Mouse (Mus musculus) C2C12 (cell line): Measurements from ENCODE around the gene Chd6. TPM values are rescaled to one million over a fixed set of nuclear protein-coding genes. Genes with fewer than 3 reads are reported as not detected.

Experiments
- H3K27me3 ChIP-seq: one replicate; pipeline ENCODE4 v1.6.1; 2011; ENCODE audit not compliant: control insufficient read depth, insufficient read depth, insufficient read length
- H3K36me3 ChIP-seq: one replicate; pipeline ENCODE4 v1.6.1; 2011; ENCODE audit not compliant: control insufficient read depth, insufficient read depth
- H3K4me3 ChIP-seq: one replicate; pipeline ENCODE4 v1.5.1; 2011; ENCODE audit warnings: mild to moderate bottlenecking, control low read depth; ENCODE audit not compliant: poor library complexity, insufficient read depth, severe bottlenecking
- H3K79me2 ChIP-seq: one replicate; pipeline ENCODE4 v1.6.1; 2011; ENCODE audit not compliant: control insufficient read depth, insufficient read depth
- H3K79me3 ChIP-seq: one replicate; pipeline ENCODE4 v1.6.1; 2011; ENCODE audit warnings: low read depth, control low read depth
- H3ac ChIP-seq: one replicate; pipeline ENCODE3; 2011; ENCODE audit warnings: low read depth; ENCODE audit not compliant: control insufficient read depth, insufficient read length
- CEBPB ChIP-seq: IDR thresholded peaks from one replicate; pipeline ENCODE4 v1.6.1; 2011; ENCODE audit warnings: low read depth, mild to moderate bottlenecking, control low read depth, moderate library complexity
- CTCF ChIP-seq: IDR thresholded peaks from one replicate; pipeline ENCODE4 v1.5.1; 2011; ENCODE audit not compliant: control insufficient read depth, insufficient read depth, insufficient read length
- FOSL1 ChIP-seq: IDR thresholded peaks from one replicate; pipeline ENCODE4 v1.8.0; 2011; ENCODE audit warnings: mild to moderate bottlenecking, low read length; ENCODE audit not compliant: poor library complexity, insufficient read depth, severe bottlenecking
- MAX ChIP-seq: IDR thresholded peaks from one replicate; pipeline ENCODE4 v1.6.1; 2011; ENCODE audit warnings: mild to moderate bottlenecking, control low read depth
- MYOD1 ChIP-seq: IDR thresholded peaks from one replicate; pipeline ENCODE4 v1.6.1; 2011; ENCODE audit warnings: low read depth; ENCODE audit not compliant: control insufficient read depth, insufficient read length
- MYOG ChIP-seq: IDR thresholded peaks from one replicate; pipeline ENCODE4 v1.6.1; 2011; ENCODE audit not compliant: control insufficient read depth, insufficient read length; ENCODE audit errors: extremely low read depth
- USF1 ChIP-seq: IDR thresholded peaks from one replicate; pipeline ENCODE4 v1.6.1; 2011; ENCODE audit warnings: low read depth, mild to moderate bottlenecking, control low read depth, moderate library complexity
- long read RNA-seq, 2 experiments: library from polyadenylated mRNA; unstranded; transcript quantifications; one replicate each; pipeline ENCODE4 v2.0.0; 2019 to 2020
- polyA plus RNA-seq: library from polyadenylated mRNA; unstranded; fragments of >200 nt; fragmentation: generic; extraction: Trizol; gene quantifications from one replicate; pipeline ENCODE4 v1.2.1, GENCODE M21; 2012; ENCODE audit warnings: missing spikeins

Chd6 gene
- 3.9 TPM for polyA plus RNA-seq
- long read RNA-seq, experiment 1, partial matches to known transcripts, result 2 of 3 reads
- long read RNA-seq, experiment 1, other reads (novel, unspliced or antisense), result 1 of 3 reads
- long read RNA-seq, experiment 2, partial matches to known transcripts, result 6 of 8 reads
- long read RNA-seq, experiment 2, other reads (novel, unspliced or antisense), result 2 of 8 reads

DNA sequence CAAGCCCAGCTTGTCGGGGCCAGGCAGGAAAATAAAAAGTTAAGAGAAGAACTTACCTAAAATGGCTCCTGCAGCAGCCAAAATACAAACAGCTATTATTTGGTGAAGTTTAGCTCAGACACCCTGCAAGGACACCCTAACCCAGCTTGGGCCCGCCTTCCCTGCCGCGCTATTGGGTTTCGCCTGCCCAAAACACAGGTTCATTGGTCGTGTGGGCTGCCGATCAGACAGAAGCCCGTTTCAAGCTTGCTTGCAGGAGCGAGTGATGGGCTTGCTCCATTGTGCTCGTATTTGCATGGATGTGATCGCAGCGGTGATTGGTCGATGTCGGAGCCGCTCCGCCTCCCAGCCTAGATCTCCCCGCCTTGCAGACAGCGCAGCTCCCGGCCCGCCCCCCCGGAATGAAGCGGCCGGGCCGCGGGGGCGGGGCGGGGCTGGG is at the start of gene Chd6:
Chd6 (minus strand) TSS at position 143 of the 439 bp plus-strand sequence.
- no peaks in the 10 kb centered on the region for H3K36me3 ChIP-seq
- H3ac ChIP-seq, result peak within 1 kb of the TSS; percentile 74
- no peak for TF ChIP-seq MYOD1
- no peak for TF ChIP-seq CEBPB
- no peak for TF ChIP-seq FOSL1
- no peak for TF ChIP-seq MAX
- TF ChIP-seq USF1, result no peak
- no peak for TF ChIP-seq CTCF
- TF ChIP-seq MYOG, result no peak

DNA sequence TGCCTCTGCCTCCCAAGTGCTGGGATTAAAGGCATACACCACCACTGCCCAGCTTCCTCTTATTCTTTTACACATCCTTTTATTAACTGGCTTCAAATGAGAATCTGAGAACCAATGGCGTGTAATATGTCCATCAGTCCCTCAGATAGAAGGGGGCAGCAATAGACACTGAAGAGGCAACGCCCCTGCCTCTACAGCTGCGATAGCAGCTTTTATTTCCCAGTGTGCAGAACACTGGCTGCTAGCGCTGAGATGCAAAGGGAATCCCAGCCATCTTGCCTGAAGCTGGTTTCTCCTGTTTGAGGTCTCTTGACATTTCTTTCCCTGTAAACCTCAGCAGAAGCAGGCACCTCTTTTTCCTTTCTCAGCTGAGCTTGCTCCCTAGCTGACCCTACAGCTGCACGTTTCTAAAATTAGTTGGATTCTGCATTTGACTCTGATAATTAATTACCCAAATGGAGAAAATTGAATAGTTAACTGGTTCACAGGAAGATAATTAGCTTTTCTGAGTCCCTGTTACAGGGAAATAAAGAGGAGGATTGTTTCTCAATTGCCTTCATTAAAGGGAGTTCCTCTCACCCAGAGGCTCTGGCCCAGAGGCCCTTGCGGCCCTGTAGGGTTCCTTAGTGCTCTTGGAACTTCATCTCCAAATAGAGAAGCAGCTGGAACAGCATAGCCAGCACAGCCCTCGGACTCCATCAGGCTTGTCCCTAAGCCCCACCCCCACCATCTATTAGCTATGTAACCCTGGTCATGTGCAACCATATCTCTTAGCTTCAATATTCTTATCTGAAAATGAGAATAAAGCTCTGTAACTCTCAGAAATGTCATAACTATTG is 41.3 kb upstream of the Chd6 start:
- H3K4me3 ChIP-seq, result no peak overlapping the region
- no peak overlapping the region for H3ac ChIP-seq
- H3K27me3 ChIP-seq, result no peaks in the 10 kb centered on the region
- H3K36me3 ChIP-seq, result no peaks in the 10 kb centered on the region
- TF ChIP-seq CEBPB (no peak), CTCF (no peak), USF1 (no peak), MAX (no peak), FOSL1 (no peak), MYOD1 (no peak), MYOG (no peak)
- no peaks in the 10 kb centered on the region for H3K79me2 ChIP-seq
- no peaks in the 10 kb centered on the region for H3K79me3 ChIP-seq

More for the DNA sequence above, at the start of gene Chd6:
- peak within 1 kb of the TSS; percentile 93 for H3K4me3 ChIP-seq
- H3K79me3 ChIP-seq, result peaks cover 33% of the 10 kb centered on the region
- peaks cover 45% of the 10 kb centered on the region for H3K79me2 ChIP-seq
- no peaks in the 10 kb centered on the region for H3K27me3 ChIP-seq

GRCm38 (mm10) chr2:161148428-161149020 is 39.6 kb upstream of the Chd6 start:
- Histone ChIP-seq H3K79me2 (no peaks in the 10 kb centered on the region), H3K4me3 (no peak overlapping the region), H3K27me3 (no peaks in the 10 kb centered on the region), H3K36me3 (no peaks in the 10 kb centered on the region), H3K79me3 (no peaks in the 10 kb centered on the region), H3ac (no peak overlapping the region)
- TF ChIP-seq USF1 (no peak), FOSL1 (no peak), CEBPB (no peak), MYOG (no peak), MAX (no peak), MYOD1 (no peak)

- TF ChIP-seq USF1 (no peak), FOSL1 (no peak), CEBPB (no peak), MAX (no peak), MYOG (no peak), CTCF (no peak), MYOD1 (no peak)
- no peaks in the 10 kb centered on the region for H3K79me3 ChIP-seq
- no peak overlapping the region for H3ac ChIP-seq
- no peak overlapping the region for H3K4me3 ChIP-seq
- H3K36me3 ChIP-seq, result no peaks in the 10 kb centered on the region
- no peaks in the 10 kb centered on the region for H3K79me2 ChIP-seq
- no peaks in the 10 kb centered on the region for H3K27me3 ChIP-seq
Measured at GRCm38 (mm10) chr2:161147656-161148427, 39.0 kb upstream of the Chd6 start.

GRCm38 (mm10) chr2:161144799-161145198 is 35.9 kb upstream of the Chd6 start:
- Histone ChIP-seq H3K79me3 (no peaks in the 10 kb centered on the region), H3K27me3 (no peaks in the 10 kb centered on the region), H3ac (no peak overlapping the region), H3K4me3 (no peak overlapping the region), H3K36me3 (no peaks in the 10 kb centered on the region), H3K79me2 (no peaks in the 10 kb centered on the region)
- no peak for TF ChIP-seq CTCF
- no peak for TF ChIP-seq CEBPB
- TF ChIP-seq USF1, result no peak
- no peak for TF ChIP-seq MAX
- TF ChIP-seq FOSL1, result no peak
- TF ChIP-seq MYOG, result no peak
- TF ChIP-seq MYOD1, result no peak
